Mouse (Mus musculus) heart, embryonic 13.5 days (tissue): ENCODE measurements around the gene Mb. TPM values are rescaled to one million over a fixed set of nuclear protein-coding genes. Genes with fewer than 3 reads are reported as not detected.
A peak's percentile ranks its signal among the peaks of the same experiment; 100 is the strongest.

Source experiments
- ATAC-seq: fragments of 200-750 bp; cut with Nextera tagmentation; 2 replicates; pipeline ENCODE4 v1.8.0; 2017; ENCODE audit warnings: moderate TSS enrichment; ENCODE audit not compliant: insufficient number of reproducible peaks, low FRiP score, low TSS enrichment; ENCODE audit errors: extremely low read depth
- H3K27ac ChIP-seq: fragments of 300-500 bp; sonication (generic); replicated peaks from 2 replicates; pipeline ENCODE4 v1.5.1; 2015; ENCODE audit warnings: moderate library complexity, mild to moderate bottlenecking, inconsistent platforms
- H3K27me3 ChIP-seq: fragments of 300-500 bp; sonication (generic); replicated peaks from 2 replicates; pipeline ENCODE4 v1.6.1; 2015; ENCODE audit warnings: mild to moderate bottlenecking, inconsistent platforms
- H3K36me3 ChIP-seq: fragments of 300-500 bp; sonication (generic); 2 replicates; pipeline ENCODE4 v1.6.1; 2015; ENCODE audit warnings: mild to moderate bottlenecking, inconsistent platforms
- H3K4me1 ChIP-seq: fragments of 300-500 bp; sonication (generic); 2 replicates; pipeline ENCODE4 v1.6.1; 2015; ENCODE audit warnings: inconsistent platforms
- H3K4me2 ChIP-seq: fragments of 300-500 bp; sonication (generic); 2 replicates; pipeline ENCODE4 v1.6.1; 2015; ENCODE audit warnings: inconsistent platforms, mild to moderate bottlenecking, moderate library complexity
- H3K4me3 ChIP-seq: fragments of 300-500 bp; sonication (generic); 2 replicates; pipeline ENCODE4 v1.5.1; 2015; ENCODE audit warnings: moderate library complexity, mild to moderate bottlenecking, inconsistent platforms
- H3K9ac ChIP-seq: fragments of 300-500 bp; sonication (generic); 2 replicates; pipeline ENCODE4 v1.6.1; 2015; ENCODE audit warnings: inconsistent platforms, mild to moderate bottlenecking, moderate library complexity
- H3K9me3 ChIP-seq: fragments of 300-500 bp; sonication (generic); 2 replicates; pipeline ENCODE4 v1.6.1; 2016; ENCODE audit warnings: inconsistent platforms
- WGBS: fragments of 180-500 bp; shearing (Covaris S2); methylation state at CpG from one replicate; pipeline ENCODE4 v1.1.7; 2015; ENCODE audit warnings: mixed read lengths; 5-methylcytosine and 5-hydroxymethylcytosine counted together
- polyA plus RNA-seq: library from polyadenylated mRNA; unstranded; fragments of >200 nt; fragmentation: Nextera tagmentation; extraction: Ambion mirVana; gene quantifications from 2 replicates; pipeline ENCODE4 v1.2.1, GENCODE M21; 2015

Mb gene
- polyA plus RNA-seq, 1 experiment from 2014 or later = 519 TPM

GRCm38 (mm10) chr15:77040784-77041183, 9.7 kb downstream of the Mb start:
- no peak for ATAC-seq
- Histone ChIP-seq H3K9ac (peak overlapping the region; percentile 65; the same call in 1 of the 2 replicates), H3K9me3 (no peaks in the 10 kb centered on the region), H3K4me1 (peaks cover 75% of the 10 kb centered on the region), H3K4me3 (no peak overlapping the region), H3K27me3 (no peaks in the 10 kb centered on the region), H3K27ac (peak overlapping the region; percentile 100), H3K4me2 (no peak overlapping the region), H3K36me3 (no peaks in the 10 kb centered on the region)
- WGBS = 56% methylated on average over 3 of the region's 3 CpGs

- Histone ChIP-seq H3K4me1 (peaks cover 75% of the 10 kb centered on the region), H3K27ac (peak overlapping the region; percentile 100), H3K9me3 (no peaks in the 10 kb centered on the region), H3K27me3 (no peaks in the 10 kb centered on the region), H3K36me3 (no peaks in the 10 kb centered on the region), H3K9ac (0 out of 2 replicates have a peak overlapping the region, but pooled peaks have one; percentile 65), H3K4me3 (no peak overlapping the region), H3K4me2 (no peak overlapping the region)
- no peak for ATAC-seq
- WGBS = 50% methylated on average over 7 of the region's 9 CpGs
These were observed 11.2 kb downstream of the Mb start for GRCm38 (mm10) chr15:77039211-77039700.

- Histone ChIP-seq H3K4me3 (no peak overlapping the region), H3K27me3 (no peaks in the 10 kb centered on the region), H3K9me3 (no peaks in the 10 kb centered on the region), H3K36me3 (no peaks in the 10 kb centered on the region), H3K27ac (peak overlapping the region; percentile 100), H3K9ac (peak overlapping the region; percentile 86), H3K4me1 (peaks cover 73% of the 10 kb centered on the region), H3K4me2 (peak overlapping the region; percentile 48)
- 4% methylated on average over 11 of the region's 11 CpGs for WGBS
- peak; percentile 59 for ATAC-seq
These were observed 12.9 kb downstream of the Mb start for GRCm38 (mm10) chr15:77037278-77038161.

DNA sequence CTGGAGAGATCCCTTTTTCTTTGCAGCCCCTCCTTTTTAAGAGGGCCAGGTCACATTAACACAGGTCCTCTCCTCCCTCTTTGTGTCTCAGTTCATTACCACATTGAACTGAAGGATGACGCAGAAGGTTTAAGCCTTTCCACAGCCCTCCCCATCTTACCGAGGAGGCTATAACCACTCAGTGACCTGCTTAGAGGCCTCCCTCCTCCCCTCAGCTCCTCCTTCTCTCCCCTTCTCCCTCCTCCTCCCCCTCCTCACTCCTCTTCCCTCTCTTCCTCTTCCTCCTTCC, 13.5 kb downstream of the Mb start:
- H3K27me3 ChIP-seq = no peaks in the 10 kb centered on the region
- H3K36me3 ChIP-seq = no peaks in the 10 kb centered on the region
- no peaks in the 10 kb centered on the region for H3K9me3 ChIP-seq
- peak overlapping the region; percentile 100 for H3K27ac ChIP-seq
- 0 out of 2 replicates have a peak, but pooled peaks have one; percentile 19 for ATAC-seq
- WGBS = 2% methylated on average over 2 of the region's 2 CpGs
- H3K4me2 ChIP-seq = peak overlapping the region; percentile 48
- H3K4me3 ChIP-seq = no peak overlapping the region
- H3K9ac ChIP-seq = peak overlapping the region; percentile 86
- peaks cover 73% of the 10 kb centered on the region for H3K4me1 ChIP-seq

DNA sequence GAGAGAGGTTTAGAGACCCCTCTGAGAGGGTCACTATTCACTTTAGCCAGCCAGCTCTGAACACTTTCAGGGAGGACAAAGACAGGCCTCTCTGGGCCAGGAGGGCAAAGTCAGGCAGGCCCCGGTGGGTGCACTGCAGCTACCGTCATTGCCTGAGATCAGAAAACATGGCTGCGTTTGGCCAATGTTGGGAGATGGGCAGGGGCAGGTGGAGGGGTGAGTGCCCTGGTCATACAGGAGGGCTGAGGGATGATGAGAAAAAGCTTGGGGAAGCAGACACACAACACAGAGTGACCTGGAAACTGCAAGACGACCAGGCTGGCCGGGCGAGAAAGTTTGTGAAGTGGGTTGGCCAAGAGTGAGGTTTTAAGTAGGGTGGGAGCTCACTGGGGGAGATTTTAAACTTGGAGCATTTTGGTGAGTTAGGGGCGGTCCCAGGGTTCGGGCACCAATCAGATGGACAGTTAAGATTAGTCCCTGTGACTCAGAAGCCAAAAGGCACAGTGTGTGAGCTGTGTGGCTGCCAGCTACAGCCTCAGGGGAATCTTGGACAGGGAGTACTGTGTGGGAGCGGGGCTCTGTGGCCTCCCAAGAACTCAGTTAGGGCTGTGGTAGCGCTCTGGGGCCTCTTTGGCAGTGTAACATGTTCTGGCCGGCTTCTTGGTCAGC, 14.0 kb downstream of the Mb start:
- no peak for ATAC-seq
- H3K36me3 ChIP-seq = no peaks in the 10 kb centered on the region
- H3K9me3 ChIP-seq = no peaks in the 10 kb centered on the region
- peaks cover 76% of the 10 kb centered on the region for H3K4me1 ChIP-seq
- peak overlapping the region; percentile 86 for H3K9ac ChIP-seq
- WGBS = 46% methylated on average over 11 of the region's 11 CpGs
- peak overlapping the region; percentile 100 for H3K27ac ChIP-seq
- no peak overlapping the region for H3K4me3 ChIP-seq
- peak overlapping the region; percentile 48 for H3K4me2 ChIP-seq
- no peaks in the 10 kb centered on the region for H3K27me3 ChIP-seq

- Histone ChIP-seq H3K27me3 (no peaks in the 10 kb centered on the region), H3K9ac (peak overlapping the region; percentile 86), H3K4me3 (no peak overlapping the region), H3K27ac (peak overlapping the region; percentile 100), H3K4me1 (peaks cover 78% of the 10 kb centered on the region), H3K4me2 (no peak overlapping the region), H3K9me3 (no peaks in the 10 kb centered on the region), H3K36me3 (no peaks in the 10 kb centered on the region)
- no peak for ATAC-seq
- 72% methylated on average over 3 of the region's 3 CpGs for WGBS
These were observed 14.8 kb downstream of the Mb start for GRCm38 (mm10) chr15:77035643-77036042.

GRCm38 (mm10) chr15:77034526-77034925, 15.9 kb downstream of the Mb start:
- no peak for ATAC-seq
- H3K4me1 ChIP-seq = peaks cover 78% of the 10 kb centered on the region
- 65% methylated on average over 6 of the region's 6 CpGs for WGBS
- no peaks in the 10 kb centered on the region for H3K36me3 ChIP-seq
- no peaks in the 10 kb centered on the region for H3K9me3 ChIP-seq
- peak overlapping the region; percentile 100 for H3K27ac ChIP-seq
- no peaks in the 10 kb centered on the region for H3K27me3 ChIP-seq
- H3K9ac ChIP-seq = 0 out of 2 replicates have a peak overlapping the region, but pooled peaks have one; percentile 37
- H3K4me3 ChIP-seq = no peak overlapping the region
- H3K4me2 ChIP-seq = no peak overlapping the region

GRCm38 (mm10) chr15:77031271-77031670, 19.2 kb downstream of the Mb start:
- Histone ChIP-seq H3K4me2 (no peak overlapping the region), H3K9me3 (no peaks in the 10 kb centered on the region), H3K27ac (peak overlapping the region; percentile 53; the same call in 1 of the 2 replicates), H3K4me1 (peaks cover 69% of the 10 kb centered on the region), H3K36me3 (no peaks in the 10 kb centered on the region), H3K4me3 (no peak overlapping the region), H3K9ac (peak overlapping the region; percentile 53), H3K27me3 (no peaks in the 10 kb centered on the region)
- WGBS = 63% methylated on average over 3 of the region's 3 CpGs
- ATAC-seq = no peak

DNA sequence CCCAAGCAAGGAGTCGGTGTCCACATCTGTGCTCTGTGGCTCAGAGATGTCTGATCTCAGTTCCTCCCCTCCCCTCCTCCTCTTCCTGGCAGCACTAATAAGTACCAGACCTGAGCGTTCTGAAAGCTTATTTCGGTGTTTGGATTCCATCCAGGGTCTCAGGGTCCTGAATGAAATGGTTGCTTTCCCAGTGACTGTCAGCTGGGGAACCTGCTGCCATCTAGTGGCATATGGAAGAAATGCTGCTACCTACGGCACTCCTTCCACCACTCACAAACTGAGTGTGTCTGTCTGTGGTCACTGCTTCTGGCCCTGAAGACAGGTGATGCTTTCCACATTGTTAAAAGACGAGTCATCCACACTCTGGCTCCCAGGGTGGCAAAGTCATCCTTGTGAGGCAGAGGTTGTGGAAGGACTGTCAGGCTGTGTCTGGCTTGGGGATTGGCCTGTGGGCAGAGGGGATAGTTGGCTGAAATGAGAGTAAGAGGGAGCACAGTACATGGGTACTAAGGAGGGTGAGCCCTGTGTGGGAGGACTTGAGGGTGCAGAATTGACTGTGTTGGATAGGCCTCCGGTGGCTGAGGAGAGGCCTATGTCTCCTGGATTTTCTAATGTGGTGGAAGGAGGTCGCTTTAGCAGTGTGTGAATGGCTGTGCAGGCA, 21.0 kb downstream of the Mb start:
- Histone ChIP-seq H3K36me3 (no peaks in the 10 kb centered on the region), H3K27me3 (no peaks in the 10 kb centered on the region), H3K4me1 (peaks cover 62% of the 10 kb centered on the region), H3K9me3 (no peaks in the 10 kb centered on the region), H3K27ac (peak overlapping the region; percentile 91), H3K4me2 (peak overlapping the region; percentile 34; the same call in 1 of the 2 replicates), H3K9ac (peak overlapping the region; percentile 69), H3K4me3 (no peak overlapping the region)
- ATAC-seq = no peak
- WGBS = 23% methylated on average over 7 of the region's 7 CpGs

DNA sequence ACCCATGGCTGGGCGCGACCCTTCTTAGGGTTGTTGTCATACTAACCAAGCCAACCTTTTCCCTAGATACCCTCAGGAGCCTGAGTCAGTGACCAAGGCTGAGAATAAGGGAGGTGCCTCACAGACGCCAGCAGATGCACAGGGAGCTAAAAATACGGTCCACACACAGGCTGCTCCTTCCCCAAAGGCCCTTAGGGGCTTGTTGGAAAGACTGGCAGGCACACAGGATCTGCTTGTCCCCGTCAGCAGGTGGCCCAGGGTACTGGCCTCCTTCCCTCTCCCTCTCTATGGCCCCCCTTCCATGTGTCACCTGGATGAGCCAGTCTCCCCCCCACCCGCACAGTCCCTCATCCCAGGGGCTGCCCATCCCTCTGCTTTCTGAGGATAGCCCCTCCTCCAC, 22.8 kb downstream of the Mb start:
- peaks cover 61% of the 10 kb centered on the region for H3K4me1 ChIP-seq
- 52% methylated on average over 6 of the region's 6 CpGs for WGBS
- no peak overlapping the region for H3K4me2 ChIP-seq
- no peak overlapping the region for H3K4me3 ChIP-seq
- H3K9me3 ChIP-seq = no peaks in the 10 kb centered on the region
- peak overlapping the region; percentile 41 for H3K9ac ChIP-seq
- ATAC-seq = no peak
- no peaks in the 10 kb centered on the region for H3K36me3 ChIP-seq
- peak overlapping the region; percentile 91 for H3K27ac ChIP-seq
- no peaks in the 10 kb centered on the region for H3K27me3 ChIP-seq

- Histone ChIP-seq H3K27me3 (no peaks in the 10 kb centered on the region), H3K27ac (peak overlapping the region; percentile 91), H3K4me3 (no peak overlapping the region), H3K4me1 (peaks cover 66% of the 10 kb centered on the region), H3K9ac (no peak overlapping the region), H3K4me2 (no peak overlapping the region), H3K36me3 (no peaks in the 10 kb centered on the region), H3K9me3 (no peaks in the 10 kb centered on the region)
- 66% methylated on average over 3 of the region's 3 CpGs for WGBS
- ATAC-seq = no peak
These were observed 23.4 kb downstream of the Mb start for GRCm38 (mm10) chr15:77027117-77027516.
